Mouse (Mus musculus): ENCODE data around the gene Abcg8.
A peak's percentile ranks its signal among the peaks of the same experiment; 100 is the strongest.

Abcg8 gene

DNA sequence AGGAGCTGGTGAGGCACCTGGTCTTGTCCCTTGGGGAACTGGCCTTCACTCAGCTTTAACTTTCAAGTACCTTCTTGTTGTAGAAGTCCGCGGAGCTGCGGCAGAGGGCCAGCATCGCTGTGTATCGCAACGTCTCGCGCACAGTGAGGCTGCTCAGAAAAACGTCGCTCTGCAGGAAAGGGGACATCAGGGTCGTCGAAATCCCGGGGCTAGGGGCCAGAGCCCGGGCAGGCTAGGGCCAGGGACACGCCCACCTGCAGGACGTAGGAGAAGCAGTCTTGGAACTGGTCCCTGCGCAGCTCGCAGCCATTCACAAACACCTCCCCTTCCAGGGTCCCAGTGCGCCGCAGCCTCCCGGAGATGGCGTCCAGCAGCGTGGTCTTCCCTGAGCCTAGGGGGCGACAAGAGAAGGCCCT lies at the start of gene Abcg8:
TSS of gene Abcg8 (plus strand) at position 352 of the 416 bp plus-strand sequence.
- peak; percentile 29 for DNase-seq (ENCODE audit: inconsistent ontology term)

DNA sequence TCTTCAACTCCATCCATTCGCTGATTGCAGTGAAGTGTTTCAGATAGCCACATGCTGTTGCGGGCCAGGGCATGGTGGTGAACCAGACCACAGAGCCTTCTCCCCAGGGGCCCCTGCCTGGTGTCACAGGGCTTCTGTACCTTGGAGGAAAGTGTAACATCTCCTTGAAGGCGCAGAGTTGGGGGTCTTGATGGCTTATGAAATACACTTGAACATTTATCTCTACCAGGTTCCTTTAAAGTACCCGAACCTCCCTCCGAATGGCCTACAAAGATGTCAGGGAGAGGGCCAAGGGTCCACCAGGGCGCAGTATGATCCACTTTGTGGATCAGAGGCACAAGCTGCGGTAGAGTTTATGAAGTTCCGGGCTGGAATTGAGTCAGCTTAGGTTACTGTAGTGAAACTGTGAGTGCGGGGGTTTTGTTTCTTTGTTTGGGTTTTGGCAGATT lies 49.2 kb upstream of the Abcg8 start:
- DNase-seq (ENCODE audit: inconsistent ontology term): peak; percentile 53

- DNase-seq (ENCODE audit: inconsistent ontology term): no peak
These were observed 48.4 kb upstream of the Abcg8 start for GRCm38 (mm10) chr17:84627721-84628120.

DNA sequence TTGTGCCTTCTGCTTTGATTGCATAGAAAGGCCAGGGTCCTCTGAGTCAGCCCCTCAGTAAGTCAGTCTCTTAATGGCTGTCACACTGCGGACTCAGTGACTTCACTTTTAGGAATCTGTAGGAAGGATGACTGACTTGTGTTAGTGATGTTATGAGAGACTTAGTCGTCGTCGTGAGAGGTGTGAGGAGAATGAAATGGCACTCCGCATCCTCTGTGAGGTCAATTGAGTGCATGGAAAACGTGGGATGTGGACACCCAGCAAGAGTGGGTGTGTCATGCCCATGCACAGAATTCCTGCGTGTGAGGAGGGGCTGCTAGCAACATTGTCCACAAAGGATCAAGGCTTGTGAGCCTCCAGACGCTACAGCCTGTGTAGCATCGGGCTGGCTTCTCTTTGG lies 47.5 kb upstream of the Abcg8 start:
- DNase-seq (ENCODE audit: inconsistent ontology term): no peak

DNA sequence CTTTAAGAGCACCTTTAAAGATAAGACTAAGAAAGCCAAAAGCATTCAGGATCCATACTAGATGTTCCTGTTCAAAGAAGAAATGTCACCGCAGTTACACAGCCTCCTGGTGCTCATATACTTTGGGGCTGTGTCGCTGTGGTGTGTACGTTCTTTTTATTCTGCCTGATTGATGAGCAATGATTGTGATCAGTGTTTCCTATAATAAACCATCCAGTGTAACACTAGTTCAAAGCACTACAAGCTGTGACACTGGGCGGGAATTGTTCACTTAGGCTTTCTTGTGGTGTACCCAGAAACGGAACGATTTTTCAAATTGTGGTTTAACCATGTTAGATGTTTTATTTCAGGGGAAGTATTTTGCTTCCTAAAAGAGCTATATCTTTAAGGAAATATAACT lies 44.3 kb upstream of the Abcg8 start:
- DNase-seq (ENCODE audit: inconsistent ontology term): no peak

DNA sequence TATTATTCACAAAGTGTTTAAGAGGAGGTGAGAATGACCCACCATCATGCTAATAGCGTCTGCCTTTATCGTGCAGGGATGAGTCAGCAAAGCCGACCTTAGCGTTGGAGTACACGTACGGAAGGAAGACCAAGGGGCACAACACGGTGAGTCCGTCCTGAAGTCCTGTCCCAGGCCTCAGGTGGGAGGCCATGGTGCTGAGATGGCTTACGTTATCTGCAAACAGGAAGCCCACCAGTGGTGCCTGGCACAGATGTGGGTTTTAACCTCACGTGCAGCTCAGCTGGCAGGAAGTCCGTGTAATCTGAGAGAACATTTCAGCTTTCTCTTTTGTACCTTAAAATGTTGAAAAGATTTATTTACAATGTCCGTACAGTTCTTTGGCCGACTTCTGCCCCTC lies 42.7 kb upstream of the Abcg8 start:
- no peak for DNase-seq (ENCODE audit: inconsistent ontology term)

- DNase-seq (ENCODE audit: inconsistent ontology term): peak; percentile 82
These were observed 39.8 kb upstream of the Abcg8 start for GRCm38 (mm10) chr17:84636328-84636727.

- DNase-seq (ENCODE audit: inconsistent ontology term): no peak
These were observed 38.1 kb upstream of the Abcg8 start for GRCm38 (mm10) chr17:84637971-84638370.

GRCm38 (mm10) chr17:84639796-84640378 lies 36.2 kb upstream of the Abcg8 start:
- no peak for DNase-seq (ENCODE audit: inconsistent ontology term)

DNA sequence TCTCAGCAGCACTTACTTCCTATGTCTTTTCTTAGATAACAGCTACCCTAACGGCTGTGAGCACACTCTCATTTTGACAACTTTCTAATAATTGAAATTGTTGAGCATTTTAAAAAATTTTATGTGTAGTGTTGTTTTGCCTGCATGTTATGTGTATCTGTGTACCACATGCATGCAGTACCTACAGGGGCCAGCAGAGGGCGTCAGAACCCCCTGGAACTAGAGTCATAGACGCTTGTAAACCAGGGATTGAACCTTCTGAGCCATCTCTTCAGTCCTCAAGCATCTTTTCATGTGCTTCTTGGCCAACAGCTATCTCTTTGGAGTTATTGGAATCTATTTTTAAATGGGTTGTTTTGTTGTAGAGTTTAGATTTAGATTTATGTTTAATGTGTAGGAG lies 34.2 kb upstream of the Abcg8 start:
- no peak for DNase-seq (ENCODE audit: inconsistent ontology term)

- DNase-seq (ENCODE audit: inconsistent ontology term): no peak
These were observed 33.8 kb upstream of the Abcg8 start for GRCm38 (mm10) chr17:84642324-84642723.

- no peak for DNase-seq (ENCODE audit: inconsistent ontology term)
These were observed 31.6 kb upstream of the Abcg8 start for GRCm38 (mm10) chr17:84644292-84645050.

DNA sequence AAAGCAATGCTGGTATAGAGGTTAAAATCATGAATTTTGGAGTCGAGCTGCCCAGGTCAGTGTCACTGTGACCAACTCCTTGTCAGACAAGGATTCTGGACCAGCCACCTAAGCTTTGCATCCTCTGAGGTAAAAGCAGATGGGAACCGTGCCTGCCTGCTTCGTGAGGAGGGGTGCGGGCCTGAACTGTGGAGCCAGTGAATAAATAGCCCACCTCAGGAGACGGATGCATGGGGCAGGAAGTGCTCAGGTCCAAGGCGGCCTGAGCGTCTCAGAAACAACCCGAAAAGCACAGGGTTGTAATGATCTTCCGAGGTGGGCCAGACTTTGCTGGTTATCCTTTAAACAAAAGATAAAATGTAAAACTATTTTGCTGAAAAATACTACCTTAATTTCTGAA lies 31.0 kb upstream of the Abcg8 start:
- no peak for DNase-seq (ENCODE audit: inconsistent ontology term)

DNA sequence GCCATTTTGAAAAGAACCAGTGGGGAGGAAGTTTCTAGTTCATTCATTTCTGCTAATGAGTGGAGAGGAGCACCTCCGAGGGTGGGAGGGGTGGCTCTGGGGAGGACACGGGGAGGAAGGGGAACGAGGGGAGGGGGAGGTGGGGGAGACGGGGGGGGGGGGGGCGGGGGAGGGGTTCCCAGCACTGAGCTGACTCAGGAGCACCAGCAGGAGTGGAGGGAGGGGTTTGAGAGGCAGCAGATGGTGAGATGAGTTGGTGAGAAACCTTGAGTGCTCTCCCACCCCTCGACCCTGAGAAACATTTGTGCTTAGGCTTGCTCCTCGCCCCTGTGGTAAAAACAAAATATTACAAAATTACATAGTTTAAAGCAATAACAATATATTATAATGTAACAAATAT lies 30.2 kb upstream of the Abcg8 start:
- DNase-seq (ENCODE audit: inconsistent ontology term): no peak

DNA sequence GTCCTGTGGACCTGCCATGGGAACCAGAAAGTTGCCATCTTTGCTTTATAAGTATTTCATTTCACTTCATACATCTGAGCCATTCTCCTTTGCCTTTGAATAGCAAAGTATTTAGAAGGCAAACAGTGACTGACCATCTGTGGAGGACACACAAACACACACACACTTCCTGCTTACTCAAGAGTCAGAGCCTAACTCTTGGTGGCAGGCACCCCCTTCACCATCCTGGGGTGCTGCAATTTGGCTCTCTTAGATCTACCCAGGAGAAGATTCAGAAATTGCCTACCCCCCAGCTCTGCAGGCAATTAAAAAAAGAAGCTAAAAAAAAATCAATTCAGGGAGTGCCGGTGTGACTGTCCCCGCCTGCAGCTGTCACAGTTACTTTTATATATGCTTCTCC lies 29.6 kb upstream of the Abcg8 start:
- DNase-seq (ENCODE audit: inconsistent ontology term): no peak

GRCm38 (mm10) chr17:84647630-84648029 lies 28.5 kb upstream of the Abcg8 start:
- no peak for DNase-seq (ENCODE audit: inconsistent ontology term)

- no peak for DNase-seq (ENCODE audit: inconsistent ontology term)
These were observed 25.6 kb upstream of the Abcg8 start for GRCm38 (mm10) chr17:84650302-84651017.

DNA sequence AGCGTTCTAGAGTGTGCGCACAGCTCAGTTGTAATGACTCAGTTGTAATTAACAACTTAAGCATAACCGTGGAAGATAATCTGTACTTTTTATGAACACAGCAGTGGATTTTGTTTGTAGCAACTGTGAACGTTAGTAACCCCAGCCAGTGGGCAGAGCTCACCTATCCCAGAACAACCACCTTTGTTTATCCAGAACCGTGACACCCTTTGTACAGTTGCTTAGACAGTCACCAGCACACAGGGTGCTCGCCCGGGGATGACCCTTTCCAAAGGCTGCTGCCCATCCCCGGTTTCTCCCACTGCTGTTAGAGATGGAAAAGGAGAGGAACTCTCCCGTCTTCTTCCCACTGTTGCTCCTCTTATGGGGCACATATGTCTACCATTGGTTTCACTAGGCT lies 22.6 kb upstream of the Abcg8 start:
- no peak for DNase-seq (ENCODE audit: inconsistent ontology term)

- DNase-seq (ENCODE audit: inconsistent ontology term): no peak
These were observed 19.9 kb upstream of the Abcg8 start for GRCm38 (mm10) chr17:84656205-84656604.

- no peak for DNase-seq (ENCODE audit: inconsistent ontology term)
These were observed 19.3 kb upstream of the Abcg8 start for GRCm38 (mm10) chr17:84656653-84657421.

DNA sequence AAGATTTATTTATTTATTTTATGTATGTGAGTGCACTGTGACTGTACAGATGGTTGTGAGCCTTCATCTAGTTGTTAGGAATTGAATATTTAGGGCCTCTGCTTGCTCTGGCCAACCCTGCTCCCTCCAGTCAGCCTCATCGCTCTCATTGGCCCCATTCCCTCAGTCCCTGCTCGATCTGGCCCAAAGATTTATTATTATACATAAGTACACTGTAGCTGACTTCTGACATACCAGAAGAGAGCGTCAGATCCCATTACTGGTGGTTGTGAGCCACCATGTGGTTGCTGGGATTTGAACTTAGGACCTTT lies 18.7 kb upstream of the Abcg8 start:
- DNase-seq (ENCODE audit: inconsistent ontology term): no peak

- no peak for DNase-seq (ENCODE audit: inconsistent ontology term)
These were observed 18.3 kb upstream of the Abcg8 start for GRCm38 (mm10) chr17:84657782-84658181.
